Mouse (Mus musculus): ENCODE results near the gene AC124108.1.

AC124108.1 gene

DNA sequence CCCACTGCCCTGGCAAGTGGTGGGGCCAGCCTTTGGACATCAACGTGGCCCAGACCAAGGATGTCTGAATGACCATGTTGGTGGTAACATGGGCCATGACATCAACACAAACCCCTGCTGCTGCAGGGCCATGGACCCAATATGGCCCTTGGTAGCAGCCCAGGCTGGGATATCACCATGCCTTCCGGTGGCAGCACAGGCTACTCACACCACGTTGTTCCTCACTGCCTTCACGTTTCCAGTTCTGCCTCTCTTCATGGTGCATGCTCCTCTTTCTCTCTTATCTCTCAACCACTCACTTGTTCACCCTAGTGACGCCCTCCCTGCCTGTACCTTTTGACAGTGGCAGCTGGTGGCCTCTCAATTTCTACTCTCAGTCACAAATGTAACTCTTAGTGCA is 53.8 kb downstream of the AC124108.1 start:
- DNase-seq (ENCODE audit: low spot score in 2 of 2): no peak

DNA sequence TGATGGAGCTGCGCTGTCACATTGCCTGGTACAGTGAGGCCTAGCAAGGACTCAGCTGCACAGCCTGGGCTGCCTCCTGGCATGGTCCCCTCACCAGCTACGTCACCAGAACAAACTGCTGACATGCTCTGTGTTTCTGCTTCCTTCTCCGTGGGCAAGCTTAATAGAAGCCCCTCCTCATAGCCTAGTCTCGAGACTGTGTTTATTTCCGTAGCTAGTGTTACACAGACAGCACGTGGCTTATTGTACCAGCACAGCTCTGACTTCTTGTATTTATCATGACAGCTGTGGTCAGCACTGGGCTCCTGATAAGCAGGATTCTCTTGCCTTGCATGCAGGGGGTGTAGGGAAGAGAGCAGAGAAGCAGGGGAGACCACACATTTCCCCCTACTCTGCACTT is 54.9 kb downstream of the AC124108.1 start:
- peak; percentile 35 to 47 for DNase-seq (ENCODE audit: low spot score in 2 of 2)

- no peak for DNase-seq (ENCODE audit: low spot score in 2 of 2)
Observed at GRCm38 (mm10) chr1:132246641-132247040, 55.4 kb downstream of the AC124108.1 start.

DNA sequence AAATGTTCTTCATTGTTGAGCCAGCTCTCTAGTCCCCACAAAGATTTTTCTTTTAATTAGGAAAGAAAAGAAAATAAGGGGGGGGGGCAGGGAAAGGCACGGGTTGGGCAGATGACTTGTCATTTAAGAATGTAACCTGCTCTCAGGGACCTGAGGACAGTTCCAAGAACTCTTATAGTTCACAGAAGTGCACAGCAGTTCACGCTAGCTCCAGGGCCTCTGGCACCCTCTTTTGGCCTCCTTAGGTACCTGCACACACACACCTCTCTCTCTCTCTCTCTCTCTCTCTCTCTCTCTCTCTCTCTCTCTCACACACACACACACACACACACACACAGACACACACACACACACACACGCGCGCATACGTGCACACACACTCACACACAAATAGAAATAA is 63.2 kb downstream of the AC124108.1 start:
- DNase-seq (ENCODE audit: low spot score in 2 of 2): no peak

Data from right cerebral cortex, postnatal 10 days (tissue).